Comparison of ENCODE assay signal across 16 mouse cellular contexts in genomic region chr3:136086948-136087660, GRCm38 (mm10).
"Had no signal": no experiment of that assay in that cellular context is flagged by ENCODE, and none has a peak within 500 bp of the region (broad histone marks: within the 10 kb centered on the region; RNA-seq: fewer than 3 reads in every experiment).

No protein-coding gene starts in this region.

- H3K4me2 ChIP-seq: kidney, embryonic 15.5 days; limb, embryonic 12.5 days; midbrain, embryonic 11.5 days; neural tube, embryonic 13.5 days; stomach, embryonic 15.5 days had no signal

- H3K9ac ChIP-seq: kidney, embryonic 15.5 days; limb, embryonic 12.5 days; liver, embryonic 14.5 days; neural tube, embryonic 13.5 days; stomach, embryonic 15.5 days had no signal

- H3K4me1 ChIP-seq: neural tube, embryonic 13.5 days; stomach, embryonic 15.5 days had no signal

- H3K4me3 ChIP-seq: kidney, embryonic 15.5 days; limb, embryonic 12.5 days; neural tube, embryonic 13.5 days; stomach, embryonic 15.5 days had no signal

- H3K27me3 ChIP-seq: kidney, embryonic 15.5 days; neural tube, embryonic 13.5 days; stomach, embryonic 15.5 days had no signal

- H3K9me3 ChIP-seq: kidney, embryonic 15.5 days; limb, embryonic 12.5 days; neural tube, embryonic 13.5 days; stomach, embryonic 15.5 days had no signal

- H3K36me3 ChIP-seq: kidney, embryonic 15.5 days; limb, embryonic 12.5 days; neural tube, embryonic 13.5 days; stomach, embryonic 15.5 days had no signal

- DNase-seq: kidney, postnatal 14 days; layer of hippocampus, adult 9-11 months; layer of hippocampus, postnatal 36 days; liver; lung, adult 18-20 months; retina, postnatal 1 day; right cerebral cortex, postnatal 4 days; spleen, adult 18-20 months; thymus, postnatal 36 days had no signal

- ATAC-seq: midbrain, embryonic 16.5 days had no signal

- H3K27ac ChIP-seq: kidney, embryonic 15.5 days; limb, embryonic 12.5 days; liver, embryonic 14.5 days; neural tube, embryonic 13.5 days; stomach, embryonic 15.5 days had no signal
